Mouse (Mus musculus) kidney, adult 2 months (tissue): ENCODE measurements around the gene Gm37240. TPM values are rescaled to one million over a fixed set of nuclear protein-coding genes. Genes with fewer than 3 reads are reported as not detected.
A peak's percentile ranks its signal among the peaks of the same experiment; 100 is the strongest.

ENCODE experiments used
- DNase-seq: peaks from one replicate; pipeline ENCODE4 v3.0.0; 2021
- H3K27ac ChIP-seq: fragments of 200-500 bp; 2 replicates; pipeline ENCODE4 v1.5.1; 2012; ENCODE audit warnings: low read depth, low read length, control low read depth, inconsistent platforms; ENCODE audit not compliant: insufficient read depth
- H3K27me3 ChIP-seq: fragments of 200-500 bp; replicated peaks from 2 replicates; pipeline ENCODE4 v1.6.1; 2012; ENCODE audit warnings: mild to moderate bottlenecking, moderate library complexity, low read length, inconsistent platforms; ENCODE audit not compliant: control insufficient read depth, insufficient read depth
- H3K36me3 ChIP-seq: fragments of 200-500 bp; 2 replicates; pipeline ENCODE4 v1.6.1; 2012; ENCODE audit warnings: mild to moderate bottlenecking, moderate library complexity, low read length, inconsistent platforms; ENCODE audit not compliant: control insufficient read depth, insufficient read depth
- H3K4me1 ChIP-seq: fragments of 200-500 bp; 2 replicates; pipeline ENCODE4 v1.6.1; 2011; ENCODE audit warnings: low read length; ENCODE audit not compliant: control insufficient read depth, insufficient read depth
- H3K4me3 ChIP-seq: fragments of 200-500 bp; 2 replicates; pipeline ENCODE4 v1.5.1; 2011; ENCODE audit warnings: mild to moderate bottlenecking, low read depth, low read length, control low read depth; ENCODE audit not compliant: insufficient read depth
- CTCF ChIP-seq: fragments of 200-500 bp; conservative IDR thresholded peaks from 2 replicates; pipeline ENCODE4 v1.5.1; 2011; ENCODE audit warnings: low read depth, mild to moderate bottlenecking, control low read depth, low read length, moderate library complexity, mixed read lengths; ENCODE audit not compliant: insufficient read depth, insufficient read length
- POLR2A ChIP-seq: fragments of 200-500 bp; IDR thresholded peaks from one replicate; pipeline ENCODE4 v1.6.1; 2011; ENCODE audit warnings: low read depth, low read length, control low read depth
- WGBS: fragments of 180-500 bp; shearing (Covaris S2); methylation state at CpG from one replicate; pipeline ENCODE4 v1.1.7; 2018; 5-methylcytosine and 5-hydroxymethylcytosine counted together
- polyA plus RNA-seq: library from polyadenylated mRNA; depleted of rRNA; stranded (reverse); fragments of >200 nt; gene quantifications from 2 replicates; pipeline ENCODE4 v1.2.3, GENCODE M21; 2012

Gm37240 gene
- polyA plus RNA-seq, 1 experiment = 5.5 TPM

GRCm38 (mm10) chr3:85397816-85398482 is 489.4 kb downstream of the Gm37240 start:
- Histone ChIP-seq H3K4me3 (no peak overlapping the region), H3K27ac (no peak overlapping the region), H3K36me3 (no peaks in the 10 kb centered on the region), H3K27me3 (no peaks in the 10 kb centered on the region), H3K4me1 (no peaks in the 10 kb centered on the region)
- TF ChIP-seq CTCF = no peak
- TF ChIP-seq POLR2A = no peak
- no peak for DNase-seq

GRCm38 (mm10) chr3:85393395-85393794 is 493.9 kb downstream of the Gm37240 start:
- no peak for DNase-seq
- 94% methylated on average over 3 of the region's 3 CpGs for WGBS

GRCm38 (mm10) chr3:85391756-85392155 is 495.6 kb downstream of the Gm37240 start:
- DNase-seq = no peak
- Histone ChIP-seq H3K36me3 (no peaks in the 10 kb centered on the region), H3K27me3 (no peaks in the 10 kb centered on the region), H3K27ac (no peak overlapping the region), H3K4me1 (no peaks in the 10 kb centered on the region), H3K4me3 (no peak overlapping the region)
- no peak for TF ChIP-seq POLR2A
- no peak for TF ChIP-seq CTCF
- 95% methylated on average over 6 of the region's 6 CpGs for WGBS

More at GRCm38 (mm10) chr3:85393395-85393794, 493.9 kb downstream of the Gm37240 start:
- no peaks in the 10 kb centered on the region for H3K27me3 ChIP-seq
- no peak for TF ChIP-seq POLR2A
- TF ChIP-seq CTCF = no peak
- H3K4me1 ChIP-seq = no peaks in the 10 kb centered on the region
- H3K27ac ChIP-seq = no peak overlapping the region
- H3K36me3 ChIP-seq = no peaks in the 10 kb centered on the region
- no peak overlapping the region for H3K4me3 ChIP-seq

GRCm38 (mm10) chr3:85391111-85391510 is 496.2 kb downstream of the Gm37240 start:
- no peaks in the 10 kb centered on the region for H3K4me1 ChIP-seq
- no peaks in the 10 kb centered on the region for H3K27me3 ChIP-seq
- DNase-seq = no peak
- H3K4me3 ChIP-seq = no peak overlapping the region
- no peak for TF ChIP-seq CTCF
- no peak for TF ChIP-seq POLR2A
- H3K27ac ChIP-seq = no peak overlapping the region
- WGBS = 61% methylated on average over 2 of the region's 2 CpGs
- H3K36me3 ChIP-seq = no peaks in the 10 kb centered on the region

DNA sequence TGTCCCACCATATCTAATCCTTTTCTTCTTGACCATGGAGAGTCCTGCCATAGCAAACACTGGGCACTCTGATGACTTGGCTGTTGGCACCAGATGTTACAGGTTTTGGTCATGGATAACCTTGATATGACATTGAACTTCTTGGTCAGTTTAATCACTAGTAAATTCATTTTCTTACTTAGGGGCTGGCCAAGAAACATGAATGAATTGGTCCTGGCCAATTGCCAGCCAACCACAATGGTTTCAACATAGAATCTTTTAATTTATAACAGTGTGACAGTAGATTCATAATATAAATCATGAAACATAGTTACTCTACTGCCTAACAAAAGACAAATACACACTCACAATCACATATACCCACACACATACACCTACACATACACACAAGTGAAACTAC is 501.9 kb downstream of the Gm37240 start:
- H3K27ac ChIP-seq = no peak overlapping the region
- DNase-seq = no peak
- H3K4me3 ChIP-seq = no peak overlapping the region
- no peaks in the 10 kb centered on the region for H3K36me3 ChIP-seq
- TF ChIP-seq CTCF = no peak
- no peak for TF ChIP-seq POLR2A
- H3K4me1 ChIP-seq = no peaks in the 10 kb centered on the region
- H3K27me3 ChIP-seq = no peaks in the 10 kb centered on the region

DNA sequence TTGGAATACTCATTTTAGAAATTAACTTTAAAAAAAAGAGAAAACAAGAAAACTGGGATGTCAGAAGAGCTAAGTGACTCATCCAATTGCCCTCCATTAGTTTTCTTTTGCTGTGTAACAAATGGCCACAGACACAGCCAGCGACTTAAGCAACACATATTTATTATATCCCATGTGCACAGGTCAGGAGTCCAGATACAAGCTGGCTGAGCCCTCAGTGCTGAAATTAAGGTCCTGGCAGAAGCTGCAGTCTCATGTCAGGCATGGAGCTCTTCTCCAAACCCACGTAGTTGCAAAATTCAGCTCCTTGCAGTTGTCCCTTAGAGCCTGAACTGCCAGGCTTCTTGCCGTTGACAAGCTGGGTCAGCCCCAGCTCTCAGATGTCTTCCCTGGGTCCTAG is 504.0 kb downstream of the Gm37240 start:
- WGBS = 74% methylated on average over 3 of the region's 3 CpGs
- 0 out of 2 replicates have a peak, but pooled peaks cover 1% of the 10 kb centered on the region for H3K4me1 ChIP-seq
- peak; percentile 4 for DNase-seq
- H3K27me3 ChIP-seq = no peaks in the 10 kb centered on the region
- no peak overlapping the region for H3K4me3 ChIP-seq
- TF ChIP-seq CTCF (no peak), POLR2A (no peak)
- no peak overlapping the region for H3K27ac ChIP-seq
- no peaks in the 10 kb centered on the region for H3K36me3 ChIP-seq

GRCm38 (mm10) chr3:85378703-85379395 is 508.5 kb downstream of the Gm37240 start:
- no peak for DNase-seq
- no peaks in the 10 kb centered on the region for H3K36me3 ChIP-seq
- no peaks in the 10 kb centered on the region for H3K27me3 ChIP-seq
- 0 out of 2 replicates have a peak, but pooled peaks cover 2% of the 10 kb centered on the region for H3K4me1 ChIP-seq
- no peak overlapping the region for H3K4me3 ChIP-seq
- TF ChIP-seq POLR2A (no peak), CTCF (no peak)
- no peak overlapping the region for H3K27ac ChIP-seq
- WGBS = 43% methylated on average over 16 of the region's 16 CpGs
